Mouse (Mus musculus) ovary, postnatal 36 days (tissue): ENCODE measurements at regions not wholly inside any gene's neighbourhood (a gene's known extent, or its start where the extent isn't known, plus 50 kb on each side); places are given as distances from the start of the nearest gene placed in this dataset.

ENCODE experiments used
- DNase-seq: peaks from one replicate; pipeline ENCODE4 v3.0.0; 2022; ENCODE audit warnings: low spot score, mixed read lengths

DNA sequence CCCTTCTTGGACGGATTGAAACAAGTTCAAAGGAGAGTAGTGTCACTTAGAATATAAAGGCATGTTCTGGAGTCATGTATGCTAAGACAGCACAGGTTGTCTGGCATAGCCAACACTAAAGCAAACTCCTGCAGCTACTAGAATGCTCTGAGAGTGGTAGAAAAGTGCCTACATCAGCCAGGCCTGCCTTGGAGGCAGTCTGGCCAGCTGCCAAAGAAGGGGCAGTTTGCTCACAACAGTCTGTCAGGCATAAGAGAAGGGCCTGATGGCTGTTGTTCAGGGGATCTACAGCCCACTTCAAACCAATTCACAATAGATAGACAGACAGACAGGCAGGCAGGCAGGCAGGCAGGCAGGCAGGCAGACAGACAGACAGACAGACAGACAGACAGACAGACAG is 136.5 kb upstream of the Dap start:
- DNase-seq: no peak

DNA sequence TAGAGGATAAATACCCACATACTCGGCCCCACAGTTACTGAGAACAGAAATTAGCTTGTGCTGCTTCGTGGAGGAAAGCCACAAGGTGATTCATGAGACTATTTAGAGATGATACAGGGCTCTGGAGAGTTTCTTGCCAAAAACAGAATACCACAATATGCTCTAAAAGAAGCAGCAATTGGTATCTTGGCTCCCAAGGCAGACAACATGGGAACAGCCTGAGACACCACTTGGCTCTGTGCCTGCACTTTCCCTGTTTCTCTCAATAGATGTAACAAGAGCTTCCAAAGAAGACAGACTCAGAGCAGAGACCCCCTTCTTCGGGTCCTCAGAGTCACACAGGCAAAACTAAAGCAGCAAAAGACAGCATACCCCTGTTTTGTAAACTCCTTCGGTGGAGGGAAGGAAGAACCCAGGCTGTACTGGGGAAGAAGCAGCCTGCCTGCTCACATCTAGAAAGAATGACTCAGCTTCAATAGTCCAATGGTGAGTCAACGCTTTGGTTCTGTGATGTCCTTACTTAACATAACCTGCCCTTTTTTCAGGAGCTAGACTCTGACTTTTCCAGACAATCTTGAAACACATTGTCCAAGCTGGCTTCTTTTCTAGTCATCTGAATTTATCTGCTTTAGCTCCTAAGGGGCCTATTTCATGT is 132.1 kb upstream of the Dap start:
- DNase-seq: peak; percentile 17

DNA sequence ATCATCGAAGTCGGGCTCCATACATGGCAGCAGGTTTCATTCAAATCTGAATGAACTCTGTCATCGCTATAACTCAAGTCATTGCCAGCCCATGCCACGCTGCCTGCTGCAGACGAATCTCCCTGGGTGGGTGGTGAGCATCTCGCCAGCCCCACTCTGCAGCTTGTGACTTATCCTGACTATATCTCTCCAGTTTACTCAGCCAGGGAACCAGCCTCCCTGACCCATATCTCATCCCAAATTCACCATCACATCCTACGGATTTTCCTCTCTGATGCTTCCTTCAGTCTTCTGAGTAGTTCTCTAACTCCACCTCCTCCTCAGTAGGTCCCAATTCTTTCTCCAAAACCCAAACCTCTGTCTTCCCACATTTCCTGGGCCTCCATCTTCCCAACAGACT is 127.9 kb upstream of the Dap start:
- DNase-seq: no peak

- DNase-seq: no peak
Measured at GRCm38 (mm10) chr15:31097301-31097700, 126.8 kb upstream of the Dap start.

DNA sequence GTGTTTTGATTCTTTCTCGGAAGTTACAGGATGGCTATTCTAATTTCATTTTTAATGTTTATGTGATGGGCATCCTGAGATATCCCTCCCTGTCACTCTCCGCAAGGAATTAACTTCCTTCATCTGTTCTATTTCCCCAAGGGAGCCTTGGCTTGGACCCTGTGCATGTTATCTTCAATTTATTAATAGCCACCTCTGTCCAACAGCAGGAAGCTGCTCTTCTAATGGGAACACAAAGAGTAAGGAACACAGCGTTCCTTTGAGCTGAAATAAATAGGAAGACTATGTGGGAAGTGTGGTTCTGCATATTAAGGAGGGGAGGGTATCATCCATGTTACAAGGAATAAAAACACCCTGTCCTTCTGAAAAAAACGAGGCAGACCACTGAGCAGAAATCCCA is 119.4 kb upstream of the Dap start:
- DNase-seq: no peak

- DNase-seq: no peak
Measured at GRCm38 (mm10) chr15:31106907-31107306, 117.2 kb upstream of the Dap start.

DNA sequence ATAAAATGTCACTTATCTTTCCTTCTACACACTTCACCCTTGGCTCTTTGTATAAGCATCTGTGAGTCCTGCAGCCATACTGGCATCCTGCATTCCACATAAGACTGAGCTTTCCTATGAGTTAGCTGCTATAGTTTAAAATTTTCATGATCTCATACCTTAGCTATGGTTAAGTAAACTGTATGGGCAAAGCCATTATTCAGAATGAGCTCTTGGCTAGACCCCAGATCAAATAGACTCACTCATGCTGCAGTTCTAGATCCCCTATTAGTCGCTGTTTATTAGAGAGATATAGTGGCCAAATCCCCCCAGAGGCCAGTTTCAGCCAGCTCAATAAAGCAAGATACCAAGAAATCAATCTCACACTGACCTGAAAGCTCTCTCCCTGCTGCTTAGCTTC is 110.9 kb upstream of the Dap start:
- DNase-seq: no peak

DNA sequence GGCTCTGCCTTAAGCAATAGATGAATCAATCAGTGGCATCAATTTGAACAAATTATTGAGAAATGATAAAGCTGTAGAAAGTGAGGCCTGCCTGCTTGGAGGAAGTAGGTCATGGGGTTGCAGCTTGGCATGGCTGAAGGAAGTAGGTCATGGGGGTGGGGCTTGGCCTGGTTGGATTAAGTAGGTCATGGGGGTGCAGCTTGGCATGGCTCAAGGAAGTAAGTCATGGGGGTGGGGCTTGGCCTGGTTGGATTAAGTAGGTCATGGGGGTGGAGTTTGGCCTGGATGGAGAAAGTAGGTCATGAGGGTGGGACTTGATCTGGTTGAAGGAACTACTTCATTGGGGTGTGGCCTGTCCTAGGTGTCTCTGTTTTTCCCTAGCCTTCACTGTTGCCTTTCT is 106.8 kb upstream of the Dap start:
- DNase-seq: no peak

DNA sequence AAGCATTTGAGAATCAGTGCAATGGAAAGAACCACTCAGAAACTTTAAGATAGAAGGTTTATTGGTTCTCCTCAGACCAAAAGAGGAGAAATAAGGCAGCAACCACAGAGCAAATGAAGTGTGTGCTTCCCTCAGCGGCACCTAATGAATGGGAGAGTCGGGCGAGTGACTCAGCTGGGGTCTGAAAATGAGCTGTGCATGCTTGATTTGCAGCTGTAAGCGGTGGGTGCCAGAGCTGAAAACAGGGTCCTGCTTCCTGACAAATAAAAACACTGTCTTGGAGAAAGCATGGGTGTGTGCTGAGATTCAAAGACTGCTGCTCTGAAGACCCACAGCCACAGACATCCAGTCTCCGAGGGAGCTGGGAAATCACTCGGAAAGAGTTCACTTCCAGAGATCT is 104.0 kb upstream of the Dap start:
- DNase-seq: no peak

GRCm38 (mm10) chr15:31125784-31126183 is 98.3 kb upstream of the Dap start:
- DNase-seq: no peak

DNA sequence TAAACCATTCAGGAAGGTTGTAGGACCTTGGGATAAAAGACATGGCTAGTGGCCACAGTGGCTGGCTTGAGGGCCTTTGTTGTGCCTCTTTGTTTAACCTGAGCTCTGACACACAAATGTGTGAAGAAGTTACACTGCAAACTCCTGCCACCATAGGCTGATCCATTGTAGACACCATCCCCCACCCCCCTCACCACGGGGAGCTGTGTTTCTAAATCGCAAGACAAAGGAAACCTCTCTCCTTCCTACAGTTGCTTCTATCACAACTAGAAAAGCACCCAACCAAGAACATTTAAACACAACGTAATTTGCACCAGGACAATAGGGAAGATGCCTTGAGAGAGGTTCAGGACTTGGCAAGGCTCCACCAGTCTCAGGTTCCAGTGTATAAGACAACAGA is 97.1 kb upstream of the Dap start:
- DNase-seq: no peak

GRCm38 (mm10) chr15:31134891-31135290 is 89.2 kb upstream of the Dap start:
- DNase-seq: no peak

GRCm38 (mm10) chr15:31138637-31139036 is 85.5 kb upstream of the Dap start:
- DNase-seq: no peak

- no peak for DNase-seq
Measured at GRCm38 (mm10) chr15:31141750-31142149, 82.4 kb upstream of the Dap start.

DNA sequence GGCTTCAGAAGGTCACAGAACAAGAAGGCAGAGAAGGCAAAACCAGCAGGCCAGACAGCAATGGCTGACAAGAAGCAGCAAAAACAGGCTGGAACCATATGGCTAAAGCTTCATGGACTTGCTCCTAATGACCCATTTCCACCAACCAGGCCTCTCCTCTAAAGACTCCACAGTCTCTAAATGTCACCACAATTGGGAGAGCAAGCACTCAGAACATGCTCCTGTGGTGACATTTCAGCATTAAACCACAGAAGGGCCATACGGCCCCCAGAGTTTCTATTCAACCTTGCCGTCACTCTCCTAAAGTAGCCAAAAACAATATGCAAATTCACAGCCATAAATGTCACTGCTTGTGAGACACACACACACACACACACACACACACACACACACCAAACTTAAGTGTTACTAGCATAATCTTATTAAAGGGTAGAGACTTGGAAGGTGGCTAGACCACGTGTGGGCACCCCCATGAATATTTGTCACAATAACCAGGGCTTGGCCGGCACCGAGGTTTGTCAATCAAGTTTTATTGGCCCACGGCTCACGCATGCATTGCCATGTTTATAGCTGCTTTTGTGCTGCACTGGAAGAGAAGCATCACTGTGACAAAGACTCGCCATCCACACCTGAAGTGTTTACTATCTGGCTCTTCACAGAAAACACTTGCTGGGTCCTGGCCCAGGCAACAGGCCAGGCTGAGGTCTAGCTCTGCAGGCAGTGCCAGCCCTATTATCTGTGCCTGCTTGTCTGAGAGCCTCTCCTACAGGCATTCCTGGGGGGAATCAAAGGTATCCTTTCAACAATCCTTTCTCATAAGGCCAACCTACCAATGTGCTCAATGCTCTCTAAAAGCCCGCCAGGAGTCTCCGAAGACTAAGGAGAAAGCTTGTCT is 75.6 kb upstream of the Dap start:
- DNase-seq: no peak

- no peak for DNase-seq
Measured at GRCm38 (mm10) chr15:31149855-31150254, 74.3 kb upstream of the Dap start.

DNA sequence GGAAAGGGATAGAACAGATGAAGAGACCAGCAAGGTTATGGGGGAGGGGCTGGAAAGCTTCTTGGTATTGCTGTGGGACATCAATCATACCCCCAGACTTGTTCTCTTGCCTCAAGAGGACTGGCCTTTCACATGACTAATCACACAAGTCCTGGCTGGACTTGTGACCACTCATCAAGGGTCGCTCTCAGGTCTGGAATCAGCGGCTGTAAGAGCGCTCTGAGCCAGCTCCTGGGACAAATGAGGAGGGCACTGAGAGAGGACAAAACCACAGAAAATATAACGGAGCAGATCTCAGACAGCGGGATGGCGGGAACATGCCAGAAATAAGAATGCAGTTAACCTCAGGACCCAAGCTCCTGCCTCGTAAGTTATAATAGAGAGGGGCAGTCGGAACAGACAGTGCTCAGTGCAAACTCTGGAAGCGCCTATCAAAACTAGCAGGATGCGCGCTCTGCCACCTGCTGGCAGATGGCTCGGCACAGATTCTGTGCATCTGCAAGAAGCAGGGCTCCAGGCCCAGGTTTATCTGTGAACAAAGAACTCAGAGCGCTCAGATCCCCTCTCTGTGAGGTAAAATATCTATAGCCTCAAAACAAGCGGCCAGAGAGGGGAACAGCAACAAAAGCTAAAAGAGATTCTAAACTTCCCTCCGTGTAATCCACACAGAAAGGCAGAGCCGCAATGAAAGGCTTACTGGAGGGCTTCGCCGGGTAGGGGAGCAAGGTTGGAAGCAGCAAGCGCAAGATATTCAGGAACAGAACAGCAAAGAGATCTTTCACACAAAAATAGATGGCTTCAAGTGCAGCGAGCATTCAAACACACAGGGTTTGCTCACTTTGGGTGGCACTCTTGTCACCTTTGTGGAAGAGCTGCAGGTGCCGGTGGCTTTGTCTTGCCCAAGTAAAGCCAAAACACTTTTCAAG is 73.3 kb upstream of the Dap start:
- DNase-seq: peak; percentile 57

DNA sequence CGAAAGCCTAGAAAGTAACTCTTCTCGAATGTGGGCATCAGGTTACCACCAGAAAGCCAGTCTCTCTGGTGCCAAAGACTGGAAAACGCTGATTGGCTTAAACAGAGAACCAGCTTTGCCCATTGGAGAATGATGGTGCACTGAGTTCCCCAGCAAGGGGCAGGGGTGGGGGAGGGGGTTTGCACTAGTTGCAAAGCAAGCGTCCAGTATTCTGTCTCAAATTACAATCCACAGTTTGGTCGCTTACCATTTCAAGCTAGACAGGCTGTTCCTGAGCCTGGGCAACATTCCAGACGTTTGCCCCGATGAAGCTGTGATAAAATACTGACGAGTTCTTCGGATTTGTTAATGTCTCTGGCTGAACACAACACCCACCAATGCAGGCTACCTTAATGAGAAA is 69.0 kb upstream of the Dap start:
- no peak for DNase-seq

DNA sequence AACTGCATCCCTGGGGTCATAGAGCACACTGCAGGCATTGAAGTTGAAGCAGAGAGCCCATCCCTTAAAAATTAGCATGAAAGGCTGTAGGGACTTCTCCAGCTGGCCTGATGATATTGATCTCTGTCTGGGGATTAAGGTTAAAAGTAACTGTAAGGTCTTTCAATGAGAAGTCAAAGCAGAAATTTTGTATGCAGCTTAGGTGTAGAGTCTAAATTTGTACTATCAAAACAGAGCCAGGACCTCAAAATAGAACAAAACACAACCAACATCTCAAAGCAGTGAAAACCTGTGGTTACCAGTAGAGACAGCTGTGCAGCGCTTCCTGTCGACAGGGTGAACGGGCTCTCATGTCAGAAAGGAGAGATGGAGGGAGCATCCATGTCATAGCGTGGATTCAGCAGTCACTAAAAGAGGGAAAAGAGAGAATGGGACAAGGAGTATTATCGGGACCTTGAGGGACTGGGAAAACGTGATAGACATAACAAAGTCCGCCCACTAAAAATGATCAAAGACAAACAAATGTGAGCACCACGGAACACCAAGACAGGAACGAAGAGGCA is 57.5 kb upstream of the Dap start:
- no peak for DNase-seq

DNA sequence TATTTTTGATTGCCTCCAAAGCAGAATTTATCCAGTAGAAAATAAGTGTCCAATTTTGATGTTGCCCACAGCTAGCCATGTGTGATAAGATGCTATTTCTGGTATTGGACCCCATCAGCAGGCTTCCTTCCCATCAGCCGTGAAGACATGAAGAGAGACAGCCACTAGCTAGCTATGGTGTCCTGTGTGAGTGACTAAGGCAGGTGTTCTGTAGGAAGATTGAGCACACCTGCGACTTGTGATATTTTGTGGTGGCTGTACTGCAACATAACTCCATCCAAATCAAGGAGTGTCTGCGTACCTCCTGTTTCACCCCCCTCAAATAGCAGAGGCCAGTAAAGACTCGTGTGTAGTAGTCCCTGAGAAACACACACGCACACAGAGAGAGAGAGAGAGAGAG is 56.6 kb upstream of the Dap start:
- no peak for DNase-seq

GRCm38 (mm10) chr15:31168191-31168590 is 55.9 kb upstream of the Dap start:
- DNase-seq: no peak
